Mouse (Mus musculus) kidney, adult 2 months (tissue): ENCODE results near the gene Pde1a.

Experiments used
- CTCF ChIP-seq: fragments of 200-500 bp; conservative IDR thresholded peaks from 2 replicates; pipeline ENCODE4 v1.5.1; 2011; ENCODE audit warnings: low read depth, mild to moderate bottlenecking, control low read depth, low read length, moderate library complexity, mixed read lengths; ENCODE audit not compliant: insufficient read depth, insufficient read length
- POLR2A ChIP-seq: fragments of 200-500 bp; IDR thresholded peaks from one replicate; pipeline ENCODE4 v1.6.1; 2011; ENCODE audit warnings: low read depth, low read length, control low read depth

- TF ChIP-seq CTCF = no peak
- no peak for TF ChIP-seq POLR2A
These were observed 29.5 kb upstream of the Pde1a start for GRCm38 (mm10) chr2:80158784-80159183.
